Mouse (Mus musculus) E14TG2a.4 (cell line): ENCODE measurements around the gene Apln.

ENCODE experiments used
- CTCF ChIP-seq: conservative IDR thresholded peaks from 2 replicates; pipeline ENCODE4 v1.5.1; 2014; ENCODE audit warnings: low read length
- POU5F1 ChIP-seq: IDR thresholded peaks from 2 replicates; pipeline ENCODE4 v1.6.1; 2014; ENCODE audit warnings: low read length, borderline replicate concordance

DNA sequence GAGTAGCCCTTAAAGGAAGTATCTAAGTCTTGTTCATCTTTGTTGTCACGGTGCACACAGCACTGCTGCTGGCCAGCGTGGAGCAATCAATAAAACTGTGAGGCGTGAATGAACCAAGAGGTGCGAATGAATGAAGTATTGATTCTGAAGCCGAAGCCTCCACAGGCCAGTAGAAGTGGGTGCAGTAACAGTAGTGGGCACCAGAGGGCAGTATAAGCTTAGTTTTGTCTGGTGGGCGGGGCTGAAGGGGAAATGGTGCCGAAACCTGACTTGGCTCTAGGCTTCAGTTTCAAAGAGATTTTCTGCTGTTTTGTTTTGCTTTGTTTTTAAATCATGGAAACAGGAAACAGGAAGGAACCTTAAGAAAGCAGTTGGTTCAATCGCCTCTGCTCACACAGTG is 42.0 kb downstream of the Apln start:
- peak; percentile 49 for TF ChIP-seq CTCF
- TF ChIP-seq POU5F1 = no peak
